Mouse (Mus musculus) gonadal fat pad, adult 2 months (tissue): ENCODE results near the gene Arih1. TPM values are rescaled to one million over a fixed set of nuclear protein-coding genes. Genes with fewer than 3 reads are reported as not detected.

Experiments
- polyA plus RNA-seq: library from polyadenylated mRNA; depleted of rRNA; stranded (reverse); fragments of >200 nt; gene quantifications from 2 replicates; pipeline ENCODE4 v1.2.3, GENCODE M21; 2012; rRNA removed

Arih1 gene
- polyA plus RNA-seq, 1 experiment, result 25.7 TPM

Other genes starting within 250 kb of the Arih1 start
- gene Adpgk, start 195.1 kb downstream of the Arih1 start, polyA plus RNA-seq, result 18.0 and 18.2 TPM in 2 replicates
- gene Bbs4, start 133.1 kb downstream of the Arih1 start, polyA plus RNA-seq, result 4.1 and 4.5 TPM in 2 replicates
- 106 and 116 TPM in 2 replicates for gene Hexa, start 52.9 kb upstream of the Arih1 start, polyA plus RNA-seq
- gene Tmem202, start 53.2 kb upstream of the Arih1 start, polyA plus RNA-seq, result 0.82 and 0.94 TPM in 2 replicates
- 0.07 and 0.11 TPM in 2 replicates for gene Celf6, start 91.3 kb upstream of the Arih1 start, polyA plus RNA-seq
- gene Parp6, start 130.7 kb upstream of the Arih1 start, polyA plus RNA-seq, result 19.3 and 25.7 TPM in 2 replicates
- 598 and 674 TPM in 2 replicates for gene Pkm, start 169.8 kb upstream of the Arih1 start, polyA plus RNA-seq
- 27.0 and 34.1 TPM in 2 replicates for gene Gramd2, start 193.5 kb upstream of the Arih1 start, polyA plus RNA-seq